Mouse (Mus musculus): Measurements from ENCODE around the gene Ctbp1. TPM values are rescaled to one million over a fixed set of nuclear protein-coding genes. Genes with fewer than 3 reads are reported as not detected.

Gene Ctbp1
- polyA plus RNA-seq, 1 experiment from 2014 or later: 414 TPM

GRCm38 (mm10) chr5:33283951-33284350 is 9.2 kb upstream of the Ctbp1 start:
- no peak overlapping the region for H3K4me2 ChIP-seq

GRCm38 (mm10) chr5:33281428-33281827 is 6.6 kb upstream of the Ctbp1 start:
- 43% methylated on average over 1 of the region's 1 CpGs for WGBS
- TF ChIP-seq CTCF (IDR thresholded peaks at IDR 0.05; ENCODE audit: low read depth): no peak

More at GRCm38 (mm10) chr5:33283951-33284350, 9.2 kb upstream of the Ctbp1 start:
- Histone ChIP-seq H3K36me3 (ENCODE audit: insufficient read depth) (no peaks in the 10 kb centered on the region), H3K4me3 (ENCODE audit: low read depth, low read length) (no peak overlapping the region), H3K9ac (no peak overlapping the region), H3K9me3 (ENCODE audit: low read depth, low read length) (no peaks in the 10 kb centered on the region), H3K4me1 (ENCODE audit: insufficient read depth) (no peaks in the 10 kb centered on the region), H3K27ac (ENCODE audit: low read depth) (no peak overlapping the region), H3K27me3 (ENCODE audit: insufficient read depth, low read length) (no peaks in the 10 kb centered on the region)
- no peak for DNase-seq
- 65% methylated on average over 7 of the region's 7 CpGs for WGBS
- no peak for ATAC-seq (ENCODE audit: insufficient read depth)
- no peak for TF ChIP-seq CTCF (IDR thresholded peaks at IDR 0.05; ENCODE audit: low read depth)

GRCm38 (mm10) chr5:33278950-33279349 is 4.2 kb upstream of the Ctbp1 start:
- no peaks in the 10 kb centered on the region for H3K4me1 ChIP-seq (ENCODE audit: insufficient read depth)
- no peaks in the 10 kb centered on the region for H3K27me3 ChIP-seq (ENCODE audit: insufficient read depth, low read length)
- H3K9ac ChIP-seq: no peak overlapping the region
- DNase-seq (peak; percentile 63), ATAC-seq (ENCODE audit: insufficient read depth) (no peak)
- H3K9me3 ChIP-seq (ENCODE audit: low read depth, low read length): no peaks in the 10 kb centered on the region
- TF ChIP-seq CTCF (IDR thresholded peaks at IDR 0.05; ENCODE audit: low read depth): peak; percentile 40
- no peak overlapping the region for H3K27ac ChIP-seq (ENCODE audit: low read depth)
- H3K4me2 ChIP-seq: no peak overlapping the region
- 48% methylated on average over 5 of the region's 5 CpGs for WGBS
- no peak overlapping the region for H3K4me3 ChIP-seq (ENCODE audit: low read depth, low read length)
- no peaks in the 10 kb centered on the region for H3K36me3 ChIP-seq (ENCODE audit: insufficient read depth)

More at GRCm38 (mm10) chr5:33281428-33281827, 6.6 kb upstream of the Ctbp1 start:
- no peak overlapping the region for H3K27ac ChIP-seq (ENCODE audit: low read depth)
- no peaks in the 10 kb centered on the region for H3K9me3 ChIP-seq (ENCODE audit: low read depth, low read length)
- no peaks in the 10 kb centered on the region for H3K4me1 ChIP-seq (ENCODE audit: insufficient read depth)
- H3K36me3 ChIP-seq (ENCODE audit: insufficient read depth): no peaks in the 10 kb centered on the region
- ATAC-seq (ENCODE audit: insufficient read depth): no peak
- H3K4me3 ChIP-seq (ENCODE audit: low read depth, low read length): no peak overlapping the region
- no peak overlapping the region for H3K9ac ChIP-seq
- no peaks in the 10 kb centered on the region for H3K27me3 ChIP-seq (ENCODE audit: insufficient read depth, low read length)
- H3K4me2 ChIP-seq: no peak overlapping the region
- no peak for DNase-seq

- Histone ChIP-seq H3K4me1 (ENCODE audit: insufficient read depth) (peaks cover 6% of the 10 kb centered on the region; the same call in 1 of the 2 replicates), H3K9me3 (ENCODE audit: low read depth, low read length) (no peaks in the 10 kb centered on the region), H3K27me3 (ENCODE audit: insufficient read depth, low read length) (no peaks in the 10 kb centered on the region), H3K4me2 (no peak overlapping the region), H3K9ac (no peak overlapping the region), H3K4me3 (ENCODE audit: low read depth, low read length) (no peak overlapping the region), H3K36me3 (ENCODE audit: insufficient read depth) (peaks cover 9% of the 10 kb centered on the region), H3K27ac (ENCODE audit: low read depth) (no peak overlapping the region)
- ATAC-seq (ENCODE audit: insufficient read depth): no peak
- no peak for DNase-seq
- no peak for TF ChIP-seq CTCF (IDR thresholded peaks at IDR 0.05; ENCODE audit: low read depth)
- 72% methylated on average over 2 of the region's 2 CpGs for WGBS
These were observed 2.5 kb upstream of the Ctbp1 start for GRCm38 (mm10) chr5:33277286-33277685.

GRCm38 (mm10) chr5:33275754-33276153 is 960 bp upstream of the Ctbp1 start:
- H3K4me1 ChIP-seq (ENCODE audit: insufficient read depth): peaks cover 6% of the 10 kb centered on the region; the same call in 1 of the 2 replicates
- H3K4me3 ChIP-seq (ENCODE audit: low read depth, low read length): peak overlapping the region; percentile 76
- ATAC-seq (ENCODE audit: insufficient read depth) (no peak), DNase-seq (no peak)
- H3K4me2 ChIP-seq: peak overlapping the region; percentile 94
- 21% methylated on average over 1 of the region's 1 CpGs for WGBS
- no peak overlapping the region for H3K9ac ChIP-seq
- H3K27me3 ChIP-seq (ENCODE audit: insufficient read depth, low read length): no peaks in the 10 kb centered on the region
- H3K36me3 ChIP-seq (ENCODE audit: insufficient read depth): peaks cover 17% of the 10 kb centered on the region
- no peak for TF ChIP-seq CTCF (IDR thresholded peaks at IDR 0.05; ENCODE audit: low read depth)
- H3K27ac ChIP-seq (ENCODE audit: low read depth): no peak overlapping the region
- H3K9me3 ChIP-seq (ENCODE audit: low read depth, low read length): no peaks in the 10 kb centered on the region

- peak overlapping the region; percentile 94 for H3K4me2 ChIP-seq
- TF ChIP-seq CTCF (IDR thresholded peaks at IDR 0.05; ENCODE audit: low read depth): peak; percentile 32
- peak overlapping the region; percentile 95 for H3K27ac ChIP-seq (ENCODE audit: low read depth)
- H3K9ac ChIP-seq: peak overlapping the region; percentile 92
- under 1% methylated on average over 96 of the region's 97 CpGs for WGBS
- H3K27me3 ChIP-seq (ENCODE audit: insufficient read depth, low read length): no peaks in the 10 kb centered on the region
- DNase-seq: peak; percentile 96
- H3K9me3 ChIP-seq (ENCODE audit: low read depth, low read length): no peaks in the 10 kb centered on the region
- H3K4me1 ChIP-seq (ENCODE audit: insufficient read depth): peaks cover 6% of the 10 kb centered on the region; the same call in 1 of the 2 replicates
- ATAC-seq (ENCODE audit: insufficient read depth): peak; percentile 53
- H3K36me3 ChIP-seq (ENCODE audit: insufficient read depth): peaks cover 26% of the 10 kb centered on the region
- H3K4me3 ChIP-seq (ENCODE audit: low read depth, low read length): peak overlapping the region; percentile 76
These were observed 475 bp downstream of the Ctbp1 start for GRCm38 (mm10) chr5:33274085-33274952.

- H3K27ac ChIP-seq (ENCODE audit: low read depth): peak overlapping the region; percentile 95
- H3K4me2 ChIP-seq: peak overlapping the region; percentile 94
- WGBS: 10% methylated on average over 6 of the region's 6 CpGs
- ATAC-seq (ENCODE audit: insufficient read depth) (peak; percentile 13; the same call in 1 of the 2 replicates), DNase-seq (no peak)
- peaks cover 32% of the 10 kb centered on the region for H3K36me3 ChIP-seq (ENCODE audit: insufficient read depth)
- peak overlapping the region; percentile 92 for H3K9ac ChIP-seq
- peaks cover 6% of the 10 kb centered on the region; the same call in 1 of the 2 replicates for H3K4me1 ChIP-seq (ENCODE audit: insufficient read depth)
- H3K4me3 ChIP-seq (ENCODE audit: low read depth, low read length): peak overlapping the region; percentile 76
- no peaks in the 10 kb centered on the region for H3K9me3 ChIP-seq (ENCODE audit: low read depth, low read length)
- no peaks in the 10 kb centered on the region for H3K27me3 ChIP-seq (ENCODE audit: insufficient read depth, low read length)
- TF ChIP-seq CTCF (IDR thresholded peaks at IDR 0.05; ENCODE audit: low read depth): no peak
These were observed 1.1 kb downstream of the Ctbp1 start for GRCm38 (mm10) chr5:33273777-33274084.
